Comparison of ENCODE assay signal across 19 mouse cellular contexts in the genomic region with DNA sequence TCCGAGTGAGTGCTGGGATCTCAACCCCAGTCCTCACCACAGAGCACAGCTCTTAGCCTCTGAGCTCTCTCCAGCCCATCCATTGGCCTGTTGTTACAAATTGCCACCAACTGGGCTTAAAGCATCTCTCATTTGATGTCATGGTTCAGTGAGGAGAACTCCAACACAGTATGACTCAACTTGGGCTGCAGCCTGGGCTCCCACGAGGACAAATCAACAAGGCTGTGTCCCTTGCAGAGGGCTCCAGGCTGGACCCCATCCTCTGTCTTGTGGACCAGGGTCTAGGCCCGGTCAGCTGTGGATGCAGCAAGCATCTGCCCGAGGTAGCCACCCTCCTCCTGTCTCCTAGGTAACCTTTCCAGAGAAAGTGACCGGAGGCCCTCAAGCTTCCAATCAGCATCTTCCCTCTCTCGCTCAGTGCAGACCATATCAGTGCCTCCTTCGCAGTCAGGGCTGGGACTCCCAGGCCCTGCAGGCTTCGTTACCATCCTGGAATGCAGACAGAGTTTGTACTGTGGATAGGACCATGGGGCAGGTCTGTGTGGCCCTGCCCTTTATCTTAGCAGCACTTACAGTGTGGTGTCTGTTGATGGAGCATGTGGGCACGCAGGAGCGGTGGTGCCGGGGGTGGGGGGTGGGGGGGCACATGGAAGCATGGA. TPM values are rescaled to one million over a fixed set of nuclear protein-coding genes. Genes with fewer than 3 reads are reported as not detected.
A peak's percentile ranks its signal among the peaks of the same experiment; 100 is the strongest.
DNase-seq lines count a peak whose midpoint lies in the region; ATAC-seq and TF ChIP-seq lines count a peak whose summit lies in the region.
"Had no signal": no experiment of that assay in that cellular context is flagged by ENCODE, and none has a peak within 500 bp of the region (broad histone marks: within the 10 kb centered on the region; RNA-seq: fewer than 3 reads in every experiment).

No protein-coding gene starts in this region.

- intact Hi-C loops in heart, adult 2 months (cut with DNase I) = no loop called here

- no peaks in the 10 kb centered on the region for H3K79me2 ChIP-seq in heart, adult 2 months (replicated peaks; ENCODE audit: control insufficient read depth, insufficient read depth, low read length)

- no peak for TF ChIP-seq EP300 in heart, adult 2 months (IDR thresholded peaks at IDR 0.05; ENCODE audit: insufficient read depth, low read depth, low read length)

- no peak for TF ChIP-seq POLR2A in heart, adult 2 months (IDR thresholded peaks at IDR 0.05; ENCODE audit: insufficient read depth, low read depth, low read length)
- no peak for TF ChIP-seq POLR2A in kidney, adult 2 months (IDR thresholded peaks at IDR 0.05; ENCODE audit: low read depth, low read length)

- H3K4me2 ChIP-seq in heart, embryonic 16.5 days (ENCODE audit: low read depth, low read length) = no peak overlapping the region
- no peak overlapping the region for H3K4me2 ChIP-seq in kidney, postnatal 0 days (ENCODE audit: low read length)
- H3K4me2 ChIP-seq in embryonic facial prominence, embryonic 11.5 days (ENCODE audit: low read depth, low read length) = no peak overlapping the region
- H3K4me2 ChIP-seq: intestine, embryonic 15.5 days; limb, embryonic 12.5 days; lung, embryonic 15.5 days; midbrain, embryonic 12.5 days had no signal

- H3K9me3 ChIP-seq in heart, embryonic 16.5 days (replicated peaks; ENCODE audit: control insufficient read depth, low read length) = no peaks in the 10 kb centered on the region
- H3K9me3 ChIP-seq in kidney, postnatal 0 days (replicated peaks; ENCODE audit: low read length) = no peaks in the 10 kb centered on the region
- no peaks in the 10 kb centered on the region for H3K9me3 ChIP-seq in embryonic facial prominence, embryonic 11.5 days (replicated peaks; ENCODE audit: control insufficient read depth, low read length)
- H3K9me3 ChIP-seq: G1E; intestine, embryonic 15.5 days; limb, embryonic 12.5 days; lung, embryonic 15.5 days; midbrain, embryonic 12.5 days had no signal

- peak; percentile 25; the same call in 1 of the 2 replicates for ATAC-seq in heart, embryonic 16.5 days (replicated peaks; ENCODE audit: extremely low read depth, insufficient read depth, low FRiP score)
- ATAC-seq in kidney, postnatal 0 days (replicated peaks; ENCODE audit: low FRiP score, low read depth) = peak; percentile 73
- peak; percentile 35; the same call in 1 of the 2 replicates for ATAC-seq in embryonic facial prominence, embryonic 11.5 days (replicated peaks; ENCODE audit: insufficient number of reproducible peaks, low FRiP score, low TSS enrichment, low read depth)
- ATAC-seq: CD4-positive, CD25-positive, alpha-beta regulatory T cell, adult 4 months; forebrain, postnatal 0 days; intestine, embryonic 15.5 days had no signal

- H3K36me3 ChIP-seq in heart, embryonic 16.5 days (ENCODE audit: control insufficient read depth, insufficient read depth) = no peaks in the 10 kb centered on the region
- H3K36me3 ChIP-seq in heart, adult 2 months (ENCODE audit: control insufficient read depth, insufficient read depth, low read length) = no peaks in the 10 kb centered on the region
- no peaks in the 10 kb centered on the region for H3K36me3 ChIP-seq in kidney, postnatal 0 days (ENCODE audit: insufficient read depth, low read length)
- no peaks in the 10 kb centered on the region for H3K36me3 ChIP-seq in kidney, adult 2 months (ENCODE audit: control insufficient read depth, insufficient read depth, low read length)
- no peaks in the 10 kb centered on the region for H3K36me3 ChIP-seq in embryonic facial prominence, embryonic 11.5 days (replicated peaks; ENCODE audit: control insufficient read depth, insufficient read depth, low read depth, low read length)
- H3K36me3 ChIP-seq: intestine, embryonic 15.5 days; limb, embryonic 12.5 days; lung, embryonic 15.5 days; midbrain, embryonic 12.5 days had no signal

- H3K9ac ChIP-seq in heart, embryonic 16.5 days (ENCODE audit: low read length) = no peak overlapping the region
- H3K9ac ChIP-seq in heart, adult 2 months (ENCODE audit: low read depth, low read length) = no peak overlapping the region
- H3K9ac ChIP-seq in kidney, postnatal 0 days (ENCODE audit: low read depth, low read length) = no peak overlapping the region
- H3K9ac ChIP-seq in embryonic facial prominence, embryonic 11.5 days (replicated peaks; ENCODE audit: low read length) = no peak overlapping the region; the same call in 1 of the 2 replicates
- H3K9ac ChIP-seq: forebrain, postnatal 0 days; intestine, embryonic 15.5 days; limb, embryonic 12.5 days; lung, embryonic 15.5 days; midbrain, embryonic 12.5 days had no signal

- TF ChIP-seq CTCF in heart, adult 2 months (IDR thresholded peaks at IDR 0.05) = no peak
- TF ChIP-seq CTCF in kidney, postnatal 0 days (IDR thresholded peaks at IDR 0.05; ENCODE audit: low read depth) = no peak
- no peak for TF ChIP-seq CTCF in kidney, adult 2 months (conservative IDR thresholded peaks at IDR 0.05; ENCODE audit: insufficient read depth, insufficient read length, low read depth, low read length)

- WGBS in heart, embryonic 16.5 days = 43% methylated on average over 11 of the region's 11 CpGs
- 68% methylated on average over 11 of the region's 11 CpGs for WGBS in heart, adult 2 months
- WGBS in kidney, postnatal 0 days = 46% methylated on average over 11 of the region's 11 CpGs
- WGBS in kidney, adult 2 months = 53% methylated on average over 11 of the region's 11 CpGs
- 63% methylated on average over 11 of the region's 11 CpGs for WGBS in embryonic facial prominence, embryonic 11.5 days

- H3K27me3 ChIP-seq in heart, embryonic 16.5 days (ENCODE audit: control insufficient read depth, insufficient read depth, low read length) = no peaks in the 10 kb centered on the region
- H3K27me3 ChIP-seq in heart, adult 2 months (ENCODE audit: control insufficient read depth, insufficient read depth, low read length) = no peaks in the 10 kb centered on the region
- H3K27me3 ChIP-seq in kidney, postnatal 0 days (ENCODE audit: insufficient read depth, low read length) = no peaks in the 10 kb centered on the region
- H3K27me3 ChIP-seq in kidney, adult 2 months (replicated peaks; ENCODE audit: control insufficient read depth, insufficient read depth, low read length) = no peaks in the 10 kb centered on the region
- no peaks in the 10 kb centered on the region for H3K27me3 ChIP-seq in embryonic facial prominence, embryonic 11.5 days (ENCODE audit: control insufficient read depth, insufficient read depth, low read length)
- H3K27me3 ChIP-seq: intestine, embryonic 15.5 days; limb, embryonic 12.5 days; lung, embryonic 15.5 days; midbrain, embryonic 12.5 days had no signal

- DNase-seq in embryo, embryonic 10 days (ENCODE audit: low spot score) = peak; percentile 48
- no peak for DNase-seq in embryo, embryonic 10.5 days (ENCODE audit: low spot score)
- no peak for DNase-seq in heart, adult 2 months
- DNase-seq in kidney, postnatal 0 days (ENCODE audit: low spot score) = peak; percentile 54
- DNase-seq in kidney, adult 2 months = no peak
- DNase-seq in embryonic facial prominence, embryonic 11.5 days (ENCODE audit: low spot score) = no peak
- DNase-seq in thymus, postnatal 10 days (ENCODE audit: low spot score in 2 of 2) = no peak
- DNase-seq: cerebellum, postnatal 10 days; forebrain, postnatal 0 days; thymus, postnatal 25 days had no signal

- H3K27ac ChIP-seq in heart, embryonic 16.5 days (ENCODE audit: low read length) = peak overlapping the region; percentile 15; the same call in 1 of the 2 replicates
- H3K27ac ChIP-seq in heart, adult 2 months = no peak overlapping the region
- no peak overlapping the region for H3K27ac ChIP-seq in kidney, postnatal 0 days
- no peak overlapping the region for H3K27ac ChIP-seq in kidney, adult 2 months (ENCODE audit: insufficient read depth, low read depth, low read length)
- H3K27ac ChIP-seq in embryonic facial prominence, embryonic 11.5 days (replicated peaks; ENCODE audit: low read depth, low read length) = no peak overlapping the region
- H3K27ac ChIP-seq: intestine, embryonic 15.5 days; limb, embryonic 12.5 days; lung, embryonic 15.5 days; macrophage; midbrain, embryonic 12.5 days had no signal

- no peak overlapping the region for H3K4me3 ChIP-seq in heart, embryonic 16.5 days (ENCODE audit: low read length)
- no peak overlapping the region for H3K4me3 ChIP-seq in heart, adult 2 months
- no peak overlapping the region for H3K4me3 ChIP-seq in kidney, postnatal 0 days (replicated peaks; ENCODE audit: low read depth, low read length)
- no peak overlapping the region for H3K4me3 ChIP-seq in kidney, adult 2 months (ENCODE audit: insufficient read depth, low read depth, low read length)
- H3K4me3 ChIP-seq in embryonic facial prominence, embryonic 11.5 days (ENCODE audit: low read depth, low read length) = no peak overlapping the region
- H3K4me3 ChIP-seq: erythroblast, embryonic 14.5 days; intestine, embryonic 15.5 days; limb, embryonic 12.5 days; lung, embryonic 15.5 days; midbrain, embryonic 12.5 days had no signal

- peaks cover 39% of the 10 kb centered on the region for H3K4me1 ChIP-seq in heart, embryonic 16.5 days (ENCODE audit: control insufficient read depth, insufficient read depth, low read length)
- H3K4me1 ChIP-seq in heart, adult 2 months (ENCODE audit: control insufficient read depth, insufficient read depth, low read length) = peaks cover 14% of the 10 kb centered on the region
- 0 out of 2 replicates have a peak, but pooled peaks cover 4% of the 10 kb centered on the region for H3K4me1 ChIP-seq in kidney, postnatal 0 days (replicated peaks; ENCODE audit: insufficient read depth, low read length)
- 0 out of 2 replicates have a peak, but pooled peaks cover 4% of the 10 kb centered on the region for H3K4me1 ChIP-seq in kidney, adult 2 months (ENCODE audit: control insufficient read depth, insufficient read depth, low read length)
- H3K4me1 ChIP-seq in embryonic facial prominence, embryonic 11.5 days (ENCODE audit: control insufficient read depth, insufficient read depth, low read length) = no peaks in the 10 kb centered on the region
- H3K4me1 ChIP-seq: limb, embryonic 12.5 days; midbrain, embryonic 12.5 days had no signal

RNA-seq across cellular contexts. Expression of a gene that starts 22.3 kb away (rescaled TPM):
- 130 and 146 TPM in 2 replicates for polyA plus RNA-seq in heart, embryonic 16.5 days (2015; fragmentation: Nextera tagmentation; extraction: Ambion mirVana)
- total RNA-seq in heart, adult 2 months (2021) = 100 to 1,000 TPM; 173 to 203 TPM
- 342 and 529 TPM in 2 replicates for polyA plus RNA-seq in heart, adult 2 months (2012; rRNA removed)
- 20.9 and 21.2 TPM in 2 replicates for polyA plus RNA-seq in kidney, postnatal 0 days (2015; fragmentation: Nextera tagmentation; extraction: Ambion mirVana)
- 19.9 and 37.9 TPM in 2 replicates for polyA plus RNA-seq in kidney, adult 2 months (2012; rRNA removed)
- polyA plus RNA-seq in embryonic facial prominence, embryonic 11.5 days (2014; fragmentation: Nextera tagmentation; extraction: Ambion mirVana) = 46.6 and 56.5 TPM in 2 replicates

RNA-seq across cellular contexts. Expression of a gene that starts 42.7 kb away (rescaled TPM):
- polyA plus RNA-seq in heart, embryonic 16.5 days (2015; fragmentation: Nextera tagmentation; extraction: Ambion mirVana) = 95.8 and 103 TPM in 2 replicates
- 10 to 100 TPM; 22.8 to 23.0 TPM for total RNA-seq in heart, adult 2 months (2021)
- polyA plus RNA-seq in heart, adult 2 months (2012; rRNA removed) = 27.8 and 44.8 TPM in 2 replicates
- 117 and 124 TPM in 2 replicates for polyA plus RNA-seq in kidney, postnatal 0 days (2015; fragmentation: Nextera tagmentation; extraction: Ambion mirVana)
- 53.8 and 56.7 TPM in 2 replicates for polyA plus RNA-seq in kidney, adult 2 months (2012; rRNA removed)
- polyA plus RNA-seq in embryonic facial prominence, embryonic 11.5 days (2014; fragmentation: Nextera tagmentation; extraction: Ambion mirVana) = 155 and 158 TPM in 2 replicates

Comparison
In these comparisons a context has a peak if more than half of its experiments do, and no peak if none do; other contexts are left out.
1. DNase-seq: peak in embryo, embryonic 10 days (single experiment) and kidney, postnatal 0 days (single experiment); none in embryo, embryonic 10.5 days (single experiment), heart, adult 2 months (0 of 2), kidney, adult 2 months (single experiment), embryonic facial prominence, embryonic 11.5 days (single experiment) and thymus, postnatal 10 days (0 of 2).
2. Peak in every context shown above with its lines, with median percentiles within 50 percentile points of each other: ATAC-seq.